In genomic region chrX:152178843-152179545, GRCm38 (mm10) we compare ENCODE assay signal across 8 mouse cellular contexts. TPM values are rescaled to one million over a fixed set of nuclear protein-coding genes. Genes with fewer than 3 reads are reported as not detected.
DNase-seq lines count a peak whose midpoint lies in the region; ATAC-seq and TF ChIP-seq lines count a peak whose summit lies in the region.

No protein-coding gene starts in this region.

- H3K4me1 ChIP-seq in hindbrain, embryonic 10.5 days (replicated peaks) = 0 out of 2 replicates have a peak, but pooled peaks cover 4% of the 10 kb centered on the region
- no peaks in the 10 kb centered on the region for H3K4me1 ChIP-seq in hindbrain, embryonic 11.5 days (replicated peaks; ENCODE audit: control insufficient read depth, insufficient read depth, low read length)
- H3K4me1 ChIP-seq in intestine, postnatal 0 days (replicated peaks; ENCODE audit: control insufficient read depth, insufficient read depth, low read length) = 0 out of 2 replicates have a peak, but pooled peaks cover 4% of the 10 kb centered on the region
- no peaks in the 10 kb centered on the region for H3K4me1 ChIP-seq in liver, postnatal 0 days (ENCODE audit: insufficient read depth)
- no peaks in the 10 kb centered on the region for H3K4me1 ChIP-seq in stomach, embryonic 15.5 days

- H3K27me3 ChIP-seq in hindbrain, embryonic 10.5 days (ENCODE audit: insufficient read depth, poor library complexity, severe bottlenecking) = peaks cover 85% of the 10 kb centered on the region
- peaks cover 36% of the 10 kb centered on the region for H3K27me3 ChIP-seq in hindbrain, embryonic 11.5 days (ENCODE audit: control insufficient read depth, insufficient read depth, low read length)
- no peaks in the 10 kb centered on the region for H3K27me3 ChIP-seq in intestine, postnatal 0 days (replicated peaks; ENCODE audit: control insufficient read depth, insufficient read depth, low read length)
- no peaks in the 10 kb centered on the region; the same call in 1 of the 2 replicates for H3K27me3 ChIP-seq in liver, postnatal 0 days (ENCODE audit: insufficient read depth, low read length)
- H3K27me3 ChIP-seq in stomach, embryonic 15.5 days (replicated peaks) = no peaks in the 10 kb centered on the region; the same call in 1 of the 2 replicates

- no peak overlapping the region; the same call in 1 of the 2 replicates for H3K27ac ChIP-seq in hindbrain, embryonic 10.5 days
- H3K27ac ChIP-seq in hindbrain, embryonic 11.5 days (ENCODE audit: low read depth, low read length) = no peak overlapping the region
- H3K27ac ChIP-seq in intestine, postnatal 0 days (ENCODE audit: low read depth, low read length) = peak overlapping the region; percentile 54; the same call in 1 of the 2 replicates
- 0 out of 2 replicates have a peak overlapping the region, but pooled peaks have one; percentile 55 for H3K27ac ChIP-seq in liver, postnatal 0 days (ENCODE audit: low read depth)
- H3K27ac ChIP-seq in stomach, embryonic 15.5 days = no peak overlapping the region

- DNase-seq in hindbrain, embryonic 10.5 days (ENCODE audit: low spot score) = no peak
- no peak for DNase-seq in hindbrain, embryonic 11.5 days (ENCODE audit: low spot score)
- peak; percentile 63 for DNase-seq in cerebellum, adult 9-11 months
- DNase-seq in liver, postnatal 0 days = peak; percentile 51
- DNase-seq in T-cell, adult 2 months (ENCODE audit: low spot score) = no peak

- H3K9me3 ChIP-seq in hindbrain, embryonic 10.5 days = no peaks in the 10 kb centered on the region
- no peaks in the 10 kb centered on the region for H3K9me3 ChIP-seq in hindbrain, embryonic 11.5 days (ENCODE audit: control insufficient read depth, low read length)
- H3K9me3 ChIP-seq in intestine, postnatal 0 days (ENCODE audit: control insufficient read depth) = no peaks in the 10 kb centered on the region
- H3K9me3 ChIP-seq in liver, postnatal 0 days (ENCODE audit: low read length) = no peaks in the 10 kb centered on the region
- no peaks in the 10 kb centered on the region for H3K9me3 ChIP-seq in stomach, embryonic 15.5 days

- no peak overlapping the region for H3K9ac ChIP-seq in hindbrain, embryonic 11.5 days (ENCODE audit: low read depth, low read length)
- H3K9ac ChIP-seq in intestine, postnatal 0 days (ENCODE audit: low read depth, low read length) = peak overlapping the region; percentile 38; the same call in 1 of the 2 replicates
- peak overlapping the region; percentile 41 for H3K9ac ChIP-seq in liver, postnatal 0 days (replicated peaks)
- H3K9ac ChIP-seq in stomach, embryonic 15.5 days = no peak overlapping the region

- no peak overlapping the region for H3K4me2 ChIP-seq in hindbrain, embryonic 11.5 days (replicated peaks; ENCODE audit: low read depth, low read length)
- peak overlapping the region; percentile 57 for H3K4me2 ChIP-seq in intestine, postnatal 0 days (replicated peaks; ENCODE audit: low read depth)
- H3K4me2 ChIP-seq in liver, postnatal 0 days (ENCODE audit: low read depth, low read length) = peak overlapping the region; percentile 62
- peak overlapping the region; percentile 49 for H3K4me2 ChIP-seq in stomach, embryonic 15.5 days

- no peaks in the 10 kb centered on the region for H3K36me3 ChIP-seq in hindbrain, embryonic 10.5 days
- H3K36me3 ChIP-seq in hindbrain, embryonic 11.5 days (ENCODE audit: control insufficient read depth, insufficient read depth, low read length) = no peaks in the 10 kb centered on the region
- H3K36me3 ChIP-seq in intestine, postnatal 0 days (ENCODE audit: control insufficient read depth, insufficient read depth) = no peaks in the 10 kb centered on the region
- H3K36me3 ChIP-seq in liver, postnatal 0 days (replicated peaks; ENCODE audit: insufficient read depth, low read length) = no peaks in the 10 kb centered on the region
- no peaks in the 10 kb centered on the region for H3K36me3 ChIP-seq in stomach, embryonic 15.5 days

- no peak for TF ChIP-seq EP300 in liver, postnatal 0 days (IDR thresholded peaks at IDR 0.05; ENCODE audit: low read depth)

- no peak for ATAC-seq in hindbrain, embryonic 11.5 days (ENCODE audit: low FRiP score)
- ATAC-seq in granulocyte monocyte progenitor cell, adult 5-6 weeks (replicated peaks; ENCODE audit: poor library complexity, severe bottlenecking) = peak; percentile 60
- peak; percentile 69 for ATAC-seq in intestine, postnatal 0 days
- peak; percentile 57; the same call in 1 of the 2 replicates for ATAC-seq in liver, postnatal 0 days
- ATAC-seq in stomach, embryonic 15.5 days (ENCODE audit: insufficient read depth, low FRiP score, low read depth) = peak; percentile 68; the same call in 1 of the 2 replicates

- no peak for TF ChIP-seq CTCF in intestine, postnatal 0 days (IDR thresholded peaks at IDR 0.05; ENCODE audit: low read depth)
- TF ChIP-seq CTCF in liver, postnatal 0 days (IDR thresholded peaks at IDR 0.05; ENCODE audit: low read depth) = no peak

- peak overlapping the region; percentile 27; the same call in 1 of the 2 replicates for H3K4me3 ChIP-seq in hindbrain, embryonic 10.5 days
- H3K4me3 ChIP-seq in hindbrain, embryonic 11.5 days (ENCODE audit: low read depth, low read length) = no peak overlapping the region
- peak overlapping the region; percentile 39 for H3K4me3 ChIP-seq in intestine, postnatal 0 days (ENCODE audit: low read depth, low read length)
- peak overlapping the region; percentile 45 for H3K4me3 ChIP-seq in liver, postnatal 0 days (ENCODE audit: low read depth, low read length)
- peak overlapping the region; percentile 39 for H3K4me3 ChIP-seq in stomach, embryonic 15.5 days (replicated peaks)

- 57% methylated on average over 8 of the region's 8 CpGs for WGBS in hindbrain, embryonic 10.5 days
- WGBS in hindbrain, embryonic 11.5 days = 62% methylated on average over 8 of the region's 8 CpGs
- 43% methylated on average over 8 of the region's 8 CpGs for WGBS in intestine, postnatal 0 days
- 50% methylated on average over 8 of the region's 8 CpGs for WGBS in liver, postnatal 0 days (ENCODE audit: insufficient replicate concordance)
- 47% methylated on average over 8 of the region's 8 CpGs for WGBS in stomach, embryonic 15.5 days

RNA-seq across cellular contexts. Expression of gene Iqsec2, which starts 34.9 kb away (rescaled TPM):
- polyA plus RNA-seq in hindbrain, embryonic 10.5 days (2016; fragmentation: Nextera tagmentation; extraction: Ambion mirVana) = 0.88 and 1.9 TPM in 2 replicates
- polyA plus RNA-seq in hindbrain, embryonic 11.5 days (2014; fragmentation: Nextera tagmentation; extraction: Ambion mirVana) = 1.9 and 2.0 TPM in 2 replicates
- 7.4 and 10.5 TPM in 2 replicates for total RNA-seq in granulocyte monocyte progenitor cell, adult 5-6 weeks (2014; fragmentation: Nextera tagmentation)
- 0.60 and 5.3 TPM in 2 replicates for total RNA-seq in granulocyte monocyte progenitor cell, adult 5-6 weeks (2017)
- polyA plus RNA-seq in intestine, postnatal 0 days (2015; fragmentation: Nextera tagmentation; extraction: Ambion mirVana) = 6.5 and 7.3 TPM in 2 replicates
- polyA plus RNA-seq in liver, postnatal 0 days (2015; fragmentation: Nextera tagmentation; extraction: Ambion mirVana) = 3.0 and 3.7 TPM in 2 replicates
- 2.7 TPM in 2 replicates for polyA plus RNA-seq in stomach, embryonic 15.5 days (2015; fragmentation: Nextera tagmentation; extraction: Ambion mirVana)

RNA-seq across cellular contexts. Expression of gene Kdm5c, which starts 53.8 kb away (rescaled TPM):
- 62.7 and 70.6 TPM in 2 replicates for polyA plus RNA-seq in hindbrain, embryonic 10.5 days (2016; fragmentation: Nextera tagmentation; extraction: Ambion mirVana)
- polyA plus RNA-seq in hindbrain, embryonic 11.5 days (2014; fragmentation: Nextera tagmentation; extraction: Ambion mirVana) = 29.6 and 44.4 TPM in 2 replicates
- 43.2 and 57.6 TPM in 2 replicates for total RNA-seq in granulocyte monocyte progenitor cell, adult 5-6 weeks (2014; fragmentation: Nextera tagmentation)
- 33.9 and 46.7 TPM in 2 replicates for total RNA-seq in granulocyte monocyte progenitor cell, adult 5-6 weeks (2017)
- polyA plus RNA-seq in intestine, postnatal 0 days (2015; fragmentation: Nextera tagmentation; extraction: Ambion mirVana) = 16.2 and 19.7 TPM in 2 replicates
- 7.2 and 9.8 TPM in 2 replicates for polyA plus RNA-seq in liver, postnatal 0 days (2015; fragmentation: Nextera tagmentation; extraction: Ambion mirVana)
- 34.4 and 39.6 TPM in 2 replicates for polyA plus RNA-seq in stomach, embryonic 15.5 days (2015; fragmentation: Nextera tagmentation; extraction: Ambion mirVana)

Comparison
In these comparisons a context has a peak if more than half of its experiments do, and no peak if none do; other contexts are left out.
1. DNase-seq: peak in cerebellum, adult 9-11 months (single experiment) and liver, postnatal 0 days (single experiment); none in hindbrain, embryonic 10.5 days (single experiment), hindbrain, embryonic 11.5 days (single experiment) and T-cell, adult 2 months (single experiment).
2. H3K27ac ChIP-seq: peak in intestine, postnatal 0 days (single experiment) and liver, postnatal 0 days (single experiment); none in hindbrain, embryonic 10.5 days (single experiment), hindbrain, embryonic 11.5 days (single experiment) and stomach, embryonic 15.5 days (single experiment).
3. H3K9ac ChIP-seq: peak in intestine, postnatal 0 days (single experiment) and liver, postnatal 0 days (single experiment); none in hindbrain, embryonic 11.5 days (single experiment) and stomach, embryonic 15.5 days (single experiment).